Mouse (Mus musculus): Measurements from ENCODE around the gene Grin1.

GRCm38 (mm10) chr2:25326036-25326435, 7.0 kb upstream of the Grin1 start:
- TF ChIP-seq CTCF (IDR thresholded peaks at IDR 0.05; ENCODE audit: insufficient read depth, low read depth, low read length) (no peak), POLR2A (IDR thresholded peaks at IDR 0.05; ENCODE audit: insufficient read depth, low read depth, low read length) (no peak)

Measured in olfactory bulb, adult 2 months (tissue).